Mouse (Mus musculus) kidney, postnatal 4 days (tissue): ENCODE results near the gene Necab2.
A peak's percentile ranks its signal among the peaks of the same experiment; 100 is the strongest.

ENCODE experiments used
- DNase-seq, 2 experiments: peaks; one replicate each; pipeline ENCODE4 v3.0.0; 2021; ENCODE audit warnings: mixed read lengths in 2 of 2

Gene Necab2

GRCm38 (mm10) chr8:119456045-119456444 is 9.5 kb downstream of the Necab2 start:
- DNase-seq: no peak

- peak in 1 of 2 experiments; percentile 49 for DNase-seq
These were observed 13.2 kb downstream of the Necab2 start for GRCm38 (mm10) chr8:119459724-119460123.

- DNase-seq: peak in 1 of 2 experiments; percentile 27
These were observed 14.8 kb downstream of the Necab2 start for GRCm38 (mm10) chr8:119461356-119461755.

- peak; percentile 41 to 50 for DNase-seq
These were observed 17.2 kb downstream of the Necab2 start for GRCm38 (mm10) chr8:119463709-119464108.

GRCm38 (mm10) chr8:119466105-119466504 is 19.6 kb downstream of the Necab2 start:
- peak; percentile 70 to 74 for DNase-seq

- no peak for DNase-seq
These were observed 20.3 kb downstream of the Necab2 start for GRCm38 (mm10) chr8:119466794-119467193.

- no peak for DNase-seq
These were observed 21.6 kb downstream of the Necab2 start for GRCm38 (mm10) chr8:119468091-119468490.

GRCm38 (mm10) chr8:119478684-119479083 is 32.2 kb downstream of the Necab2 start:
- no peak for DNase-seq

GRCm38 (mm10) chr8:119484145-119484896 is 37.8 kb downstream of the Necab2 start:
- DNase-seq: peak in 1 of 2 experiments; percentile 38

- peak in 1 of 2 experiments; percentile 24 for DNase-seq
These were observed 40.6 kb downstream of the Necab2 start for GRCm38 (mm10) chr8:119487093-119487492.

GRCm38 (mm10) chr8:119496848-119497247 is 50.3 kb downstream of the Necab2 start:
- peak; percentile 65 to 67 for DNase-seq

GRCm38 (mm10) chr8:119499836-119500235 is 53.3 kb downstream of the Necab2 start:
- DNase-seq: no peak

- DNase-seq: no peak
These were observed 55.1 kb downstream of the Necab2 start, which contains the start of gene Slc38a8 for GRCm38 (mm10) chr8:119501598-119501997. TSS of gene Slc38a8 (minus strand) at chr8:119501698.

- no peak for DNase-seq
These were observed 55.6 kb downstream of the Necab2 start for GRCm38 (mm10) chr8:119502111-119502510.

GRCm38 (mm10) chr8:119503191-119503767 is 56.8 kb downstream of the Necab2 start:
- DNase-seq: no peak

- DNase-seq: no peak
These were observed 59.0 kb downstream of the Necab2 start for GRCm38 (mm10) chr8:119505488-119505887.

GRCm38 (mm10) chr8:119506106-119506505 is 59.6 kb downstream of the Necab2 start:
- no peak for DNase-seq

- DNase-seq: no peak
These were observed 64.0 kb downstream of the Necab2 start for GRCm38 (mm10) chr8:119510471-119510870.

GRCm38 (mm10) chr8:119511722-119512121 is 65.2 kb downstream of the Necab2 start:
- DNase-seq: no peak

- DNase-seq: no peak
These were observed 66.9 kb downstream of the Necab2 start for GRCm38 (mm10) chr8:119513405-119513804.

- DNase-seq: no peak
These were observed 68.4 kb downstream of the Necab2 start for GRCm38 (mm10) chr8:119514940-119515339.

GRCm38 (mm10) chr8:119515767-119516166 is 69.2 kb downstream of the Necab2 start:
- DNase-seq: no peak

GRCm38 (mm10) chr8:119516674-119517073 is 70.2 kb downstream of the Necab2 start:
- DNase-seq: no peak

GRCm38 (mm10) chr8:119520102-119520501 is 73.6 kb downstream of the Necab2 start:
- DNase-seq: peak in 1 of 2 experiments; percentile 29
